ENCODE assay signal across 22 mouse cellular contexts in the genomic region with DNA sequence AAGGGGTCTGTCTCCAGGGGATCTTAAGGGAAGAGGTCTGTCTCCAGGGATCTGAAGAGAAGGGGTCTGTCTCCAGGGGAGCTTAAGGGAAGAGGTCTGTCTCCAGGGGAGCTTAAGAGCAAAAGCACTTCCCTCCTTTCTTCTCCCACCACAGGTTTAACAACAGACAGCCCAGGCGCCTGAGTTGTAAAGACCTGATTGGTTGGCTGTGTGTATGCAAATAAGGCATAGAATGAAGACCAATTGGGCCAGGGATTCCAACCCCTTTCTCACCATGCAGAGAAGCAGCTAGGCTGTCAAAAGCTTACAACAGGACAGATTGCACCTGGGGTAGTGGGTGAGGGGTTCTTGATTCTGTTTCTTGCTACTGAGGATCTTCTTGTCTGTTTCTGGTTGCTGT. TPM values are rescaled to one million over a fixed set of nuclear protein-coding genes. Genes with fewer than 3 reads are reported as not detected.
"Had no signal": no experiment of that assay in that cellular context is flagged by ENCODE, and none has a peak within 500 bp of the region (broad histone marks: within the 10 kb centered on the region; RNA-seq: fewer than 3 reads in every experiment).

No protein-coding gene starts in this region.

- H3K9me3 ChIP-seq: midbrain, embryonic 10.5 days; midbrain, embryonic 12.5 days; neural tube, embryonic 13.5 days; neural tube, embryonic 15.5 days had no signal

- ATAC-seq: midbrain, embryonic 16.5 days had no signal

- H3K27ac ChIP-seq: macrophage; midbrain, embryonic 10.5 days; midbrain, embryonic 12.5 days; neural tube, embryonic 13.5 days; neural tube, embryonic 15.5 days had no signal

- H3K4me3 ChIP-seq: midbrain, embryonic 10.5 days; midbrain, embryonic 12.5 days; myocyte; neural tube, embryonic 13.5 days; neural tube, embryonic 15.5 days had no signal

- DNase-seq: lung, adult 18-20 months; lung, embryonic 14.5 days; lung, postnatal 14 days; lung, postnatal 36 days; midbrain, embryonic 14.5 days; retina, postnatal 1 day; right cerebral cortex, adult 18-20 months; right cerebral cortex, postnatal 25 days; right cerebral cortex, postnatal 4 days; spleen, adult 18-20 months; thymus, adult 18-20 months; thymus, postnatal 14 days; thymus, postnatal 36 days had no signal

- H3K9ac ChIP-seq: lung, embryonic 14.5 days; midbrain, embryonic 12.5 days; neural tube, embryonic 13.5 days; neural tube, embryonic 15.5 days had no signal

- H3K36me3 ChIP-seq: midbrain, embryonic 10.5 days; midbrain, embryonic 12.5 days; neural tube, embryonic 13.5 days; neural tube, embryonic 15.5 days had no signal

RNA-seq across cellular contexts. Expression of a gene that starts 4.1 kb away (rescaled TPM):
- total RNA-seq: megakaryocyte, adult 5-6 weeks; megakaryocyte-erythroid progenitor cell, adult 5-6 weeks had no signal
- polyA plus RNA-seq: macrophage, myocyte had no signal
